Mouse (Mus musculus) right cerebral cortex, adult 18-20 months (tissue): Measurements from ENCODE around the gene Arhgap18.
"Not testable (repeated sequence)": the region's sequence is repeated elsewhere in the genome, so short reads cannot be mapped to it uniquely, and the experiment has no call there.

ENCODE experiments used
- DNase-seq: peaks from one replicate; pipeline ENCODE4 v3.0.0; 2022; ENCODE audit warnings: mixed read lengths

Arhgap18 gene

DNA sequence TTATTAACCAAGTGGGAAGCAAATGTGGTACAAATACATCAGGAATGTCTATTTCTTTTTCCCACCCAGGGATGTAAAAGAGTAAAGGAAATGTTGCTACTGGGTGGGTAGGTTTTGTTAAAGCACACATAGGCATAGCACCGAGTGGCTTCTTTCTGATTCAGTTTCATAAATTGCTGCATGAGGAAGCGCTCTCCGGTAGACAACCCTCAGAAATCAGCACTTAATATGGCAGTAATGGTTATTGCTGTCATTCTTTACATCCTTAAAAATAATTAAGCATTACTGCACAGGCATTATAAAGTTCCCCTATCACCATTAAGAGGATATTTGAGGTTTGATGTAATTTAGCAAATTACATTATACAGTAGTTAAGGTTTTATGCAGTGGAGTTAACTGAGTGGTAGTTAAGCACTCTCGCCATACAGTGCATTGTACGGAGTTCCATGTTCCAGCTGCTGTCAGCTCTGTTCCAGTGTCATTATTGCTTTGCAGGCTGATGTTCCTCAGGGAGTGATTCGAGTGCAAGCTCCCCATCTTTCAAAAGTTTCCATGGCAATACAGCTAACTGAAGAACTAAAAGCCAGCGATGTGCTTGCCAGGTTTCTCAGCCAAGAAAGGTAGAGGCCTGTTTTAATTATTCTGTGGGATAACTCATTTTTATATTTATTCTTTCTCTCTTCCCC is 159.0 kb downstream of the Arhgap18 start:
- DNase-seq: no peak

DNA sequence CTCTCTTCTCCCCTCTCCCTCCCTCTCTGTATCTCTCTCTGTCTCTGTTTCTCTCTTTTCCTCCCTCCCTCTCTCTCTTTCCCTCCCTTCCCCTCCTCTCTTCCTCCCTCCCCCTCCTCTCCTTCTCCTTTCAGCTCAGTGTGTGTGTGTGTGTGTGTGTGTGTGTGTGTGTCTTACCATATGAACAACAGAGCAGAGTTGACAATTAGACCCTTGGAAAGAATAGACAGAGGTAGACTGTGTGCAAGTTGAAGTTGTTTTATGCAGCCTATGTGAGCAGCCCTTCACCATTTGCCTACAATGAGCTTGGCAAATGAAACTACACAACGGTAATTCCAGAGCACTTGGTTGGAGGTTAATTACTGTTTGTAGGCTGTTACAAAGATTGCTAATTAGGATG is 159.6 kb downstream of the Arhgap18 start:
- DNase-seq: no peak

- peak; percentile 56 for DNase-seq
Measured at GRCm38 (mm10) chr10:26919307-26919977, 166.2 kb downstream of the Arhgap18 start.

GRCm38 (mm10) chr10:26920383-26920979 is 167.3 kb downstream of the Arhgap18 start:
- DNase-seq: no peak

- DNase-seq: not testable (repeated sequence)
Measured at GRCm38 (mm10) chr10:26936056-26936455, 182.8 kb downstream of the Arhgap18 start.

- not testable (repeated sequence) for DNase-seq
Measured at GRCm38 (mm10) chr10:26938464-26938863, 185.2 kb downstream of the Arhgap18 start.

- no peak for DNase-seq
Measured at GRCm38 (mm10) chr10:26939549-26939948, 186.3 kb downstream of the Arhgap18 start.

- no peak for DNase-seq
Measured at GRCm38 (mm10) chr10:26948331-26948730, 195.1 kb downstream of the Arhgap18 start.

DNA sequence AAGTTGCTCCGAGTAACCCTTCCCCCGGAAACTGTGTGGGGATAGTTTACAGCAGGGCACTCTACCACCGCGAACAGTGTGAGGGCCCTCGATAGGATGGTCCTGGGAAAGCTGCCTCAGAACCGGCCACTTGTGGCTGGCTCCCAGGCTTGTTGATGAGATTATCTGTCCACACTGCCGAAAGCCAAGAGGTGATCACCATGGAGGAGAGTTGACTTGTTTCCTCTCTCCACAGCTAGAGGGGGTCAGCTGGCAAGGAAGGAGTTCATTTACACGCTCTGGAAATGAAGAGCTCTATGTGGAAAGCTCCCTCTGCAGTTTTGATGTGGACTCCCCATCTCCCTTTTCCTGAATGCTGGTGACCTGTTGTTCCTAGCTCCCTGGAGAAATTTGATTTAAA is 196.4 kb downstream of the Arhgap18 start:
- no peak for DNase-seq

DNA sequence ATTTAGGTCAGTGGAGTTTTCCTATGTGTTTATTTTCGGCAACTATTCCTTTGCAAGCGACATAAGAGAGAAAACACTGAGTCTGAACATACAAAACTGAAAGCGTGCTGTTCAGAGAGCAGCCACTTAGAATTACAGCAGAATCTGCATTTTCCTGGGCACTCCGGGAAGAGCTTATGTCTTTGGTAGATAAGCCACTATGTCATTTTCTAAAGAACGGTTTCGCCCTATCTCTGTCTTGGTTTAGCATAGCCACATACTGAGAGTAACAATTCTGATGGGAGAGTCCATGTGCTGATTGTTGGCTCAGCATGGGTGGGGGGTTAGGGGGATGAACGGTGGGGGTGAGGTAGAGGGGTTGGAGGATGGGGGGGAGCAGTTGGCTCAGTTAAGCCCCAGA is 197.2 kb downstream of the Arhgap18 start:
- DNase-seq: no peak

- DNase-seq: no peak
Measured at GRCm38 (mm10) chr10:26958513-26958912, 205.3 kb downstream of the Arhgap18 start.
